Mouse (Mus musculus) CH12.LX (cell line): Measurements from ENCODE around the gene 4931428F04Rik. TPM values are rescaled to one million over a fixed set of nuclear protein-coding genes. Genes with fewer than 3 reads are reported as not detected.

Experiments used
- DNase-seq: peaks from one replicate; pipeline ENCODE4 v3.0.0-alpha.2; 2013; ENCODE audit errors: extremely low read depth
- H3K27ac ChIP-seq: 2 replicates; pipeline ENCODE4 v1.5.1; 2012; ENCODE audit warnings: low read depth, mild to moderate bottlenecking, control low read depth, moderate library complexity; ENCODE audit not compliant: insufficient read depth
- H3K27me3 ChIP-seq: replicated peaks from 2 replicates; pipeline ENCODE3; 2012; ENCODE audit warnings: inconsistent platforms
- H3K36me3 ChIP-seq, 2 experiments: replicated peaks in 1 of 2; 2 replicates each; pipeline versions ENCODE3 to v1.6.1; 2012; ENCODE audit warnings: inconsistent platforms in 1 of 2, low read length in 1 of 2, mild to moderate bottlenecking in 1 of 2, mixed read lengths in 1 of 2, moderate library complexity in 1 of 2; ENCODE audit not compliant: control insufficient read depth in 1 of 2, insufficient read depth in 1 of 2
- H3K4me1 ChIP-seq, 2 experiments: 2 replicates each; pipeline ENCODE4 v1.6.1; 2012; ENCODE audit warnings: inconsistent platforms in 1 of 2, moderate library complexity in 1 of 2; ENCODE audit not compliant: insufficient read depth in 2 of 2, control insufficient read depth in 1 of 2
- H3K4me2 ChIP-seq: 2 replicates; pipeline ENCODE4 v1.6.1; 2012; ENCODE audit warnings: low read depth, mild to moderate bottlenecking, control low read depth; ENCODE audit not compliant: poor library complexity, insufficient read depth, severe bottlenecking
- H3K4me3 ChIP-seq, 3 experiments: fragments of 150-350 bp in 1 of 3; sonication (generic) in 1 of 3; replicated peaks in 1 of 3; 2 replicates each; pipeline versions ENCODE3 to v1.5.1; 2011 to 2012; ENCODE audit warnings: low read depth in 2 of 3, low read length in 2 of 3, mild to moderate bottlenecking in 2 of 3, moderate library complexity in 2 of 3, control low read depth in 1 of 3, improper control_type of control experiment in 1 of 3, inconsistent platforms in 1 of 3, mixed read lengths in 1 of 3; ENCODE audit not compliant: poor library complexity in 1 of 3
- H3K79me2 ChIP-seq: replicated peaks from 2 replicates; pipeline ENCODE4 v1.6.1; 2012; ENCODE audit warnings: mild to moderate bottlenecking, moderate library complexity; ENCODE audit not compliant: control insufficient read depth, poor library complexity, insufficient read depth, severe bottlenecking; ENCODE audit errors: extremely low read depth
- H3K9ac ChIP-seq: 2 replicates; pipeline ENCODE4 v1.6.1; 2012; ENCODE audit warnings: low read depth, mild to moderate bottlenecking, control low read depth, moderate library complexity; ENCODE audit not compliant: insufficient read depth
- H3K9me3 ChIP-seq: replicated peaks from 2 replicates; pipeline ENCODE3; 2012; ENCODE audit warnings: low read length, inconsistent platforms, mixed read lengths
- CTCF ChIP-seq, 2 experiments: IDR thresholded peaks in 1 of 2; conservative IDR thresholded peaks in 1 of 2; 2 replicates each; pipeline ENCODE4 v1.5.1; 2011 to 2012; ENCODE audit warnings: low read depth in 2 of 2, low read length in 2 of 2, improper control_type of control experiment in 1 of 2, inconsistent platforms in 1 of 2, mild to moderate bottlenecking in 1 of 2, moderate library complexity in 1 of 2
- E2F4 ChIP-seq: IDR thresholded peaks from 2 replicates; pipeline ENCODE4 v1.6.1; 2011; ENCODE audit warnings: low read depth, low read length, improper control_type of control experiment; ENCODE audit not compliant: insufficient replicate concordance
- GABPA ChIP-seq: IDR thresholded peaks from 2 replicates; pipeline ENCODE4 v1.6.1; 2012; ENCODE audit warnings: low read depth, low read length, improper control_type of control experiment, inconsistent platforms; ENCODE audit not compliant: insufficient replicate concordance
- HCFC1 ChIP-seq: IDR thresholded peaks from 2 replicates; pipeline ENCODE4 v1.6.1; 2012; ENCODE audit warnings: low read depth, mild to moderate bottlenecking, inconsistent platforms, low read length, improper control_type of control experiment
- JUND ChIP-seq: conservative IDR thresholded peaks from 2 replicates; pipeline ENCODE4 v1.6.1; 2011; ENCODE audit warnings: low read depth, low read length, improper control_type of control experiment
- MAX ChIP-seq: IDR thresholded peaks from 2 replicates; pipeline ENCODE4 v1.6.1; 2011; ENCODE audit warnings: low read length, improper control_type of control experiment
- MAZ ChIP-seq: IDR thresholded peaks from 2 replicates; pipeline ENCODE4 v1.6.1; 2012; ENCODE audit warnings: low read depth, mild to moderate bottlenecking, inconsistent platforms, low read length, improper control_type of control experiment, moderate library complexity
- PAX5 ChIP-seq: IDR thresholded peaks from 2 replicates; pipeline ENCODE4 v1.6.1; 2012; ENCODE audit warnings: low read length, inconsistent platforms, mixed read lengths
- POLR2A ChIP-seq: IDR thresholded peaks from 2 replicates; pipeline ENCODE4 v1.6.1; 2011; ENCODE audit warnings: low read depth, mild to moderate bottlenecking, improper control_type of control experiment, low read length
- RCOR1 ChIP-seq: conservative IDR thresholded peaks from 2 replicates; pipeline ENCODE4 v1.6.1; 2012; ENCODE audit warnings: low read depth, mild to moderate bottlenecking, inconsistent platforms, low read length, improper control_type of control experiment
- TCF12 ChIP-seq: IDR thresholded peaks from 2 replicates; pipeline ENCODE4 v1.6.1; 2014; ENCODE audit warnings: low read depth, mild to moderate bottlenecking, inconsistent platforms, low read length, improper control_type of control experiment
- UBTF ChIP-seq: IDR thresholded peaks from 2 replicates; pipeline ENCODE4 v1.6.1; 2012; ENCODE audit warnings: low read depth, mild to moderate bottlenecking, inconsistent platforms, low read length, improper control_type of control experiment, moderate library complexity
- USF1 ChIP-seq: IDR thresholded peaks from 2 replicates; pipeline ENCODE4 v1.6.1; 2014; ENCODE audit warnings: low read depth, mild to moderate bottlenecking, inconsistent platforms, low read length, improper control_type of control experiment
- ZC3H11A ChIP-seq: IDR thresholded peaks from 2 replicates; pipeline ENCODE4 v1.6.1; 2012; ENCODE audit warnings: low read depth, mild to moderate bottlenecking, inconsistent platforms, low read length, improper control_type of control experiment
- ZMIZ1 ChIP-seq: IDR thresholded peaks from 2 replicates; pipeline ENCODE4 v1.6.1; 2012; ENCODE audit warnings: low read depth, mild to moderate bottlenecking, inconsistent platforms, low read length, improper control_type of control experiment
- ZNF384 ChIP-seq: IDR thresholded peaks from 2 replicates; pipeline ENCODE4 v1.6.1; 2012; ENCODE audit warnings: low read depth, low read length, improper control_type of control experiment, inconsistent platforms
- dilution Hi-C: fragments of 300-500 bp; cut with MboI; formaldehyde crosslinking; loops from 2 replicates; pipeline ENCODE4 v1.14.3; 2020; ENCODE audit warnings: low sequenced_read_pairs; ENCODE audit not compliant: extremely low pct_unique_long_range_greater_than_20kb, extremely low pct_ligation_motif_present
- in situ Hi-C: fragments of 300-500 bp; cut with MboI; formaldehyde crosslinking; loops from 3 replicates; pipeline ENCODE4 v1.14.3; 2019; ENCODE audit warnings: low sequenced_read_pairs, low pct_ligation_motif_present, low pct_unique_long_range_greater_than_20kb, mixed read lengths
- polyA plus RNA-seq: library from polyadenylated mRNA; unstranded; fragments of >175 nt; gene quantifications from 2 replicates; pipeline ENCODE4 v1.2.1, GENCODE M21; 2012; ENCODE audit warnings: low read depth; ENCODE audit not compliant: insufficient read length
- total RNA-seq, 2 experiments: library from RNA; depleted of rRNA; stranded (reverse); fragments of 300-350 nt in 1 of 2; fragments of >200 nt in 1 of 2; gene quantifications; 2 replicates each; pipeline ENCODE4 v1.2.3; 2012 to 2014

Gene 4931428F04Rik
- total and polyA plus RNA-seq, 3 experiments, result 2.7 to 9.1 (median 4.7) TPM

DNA sequence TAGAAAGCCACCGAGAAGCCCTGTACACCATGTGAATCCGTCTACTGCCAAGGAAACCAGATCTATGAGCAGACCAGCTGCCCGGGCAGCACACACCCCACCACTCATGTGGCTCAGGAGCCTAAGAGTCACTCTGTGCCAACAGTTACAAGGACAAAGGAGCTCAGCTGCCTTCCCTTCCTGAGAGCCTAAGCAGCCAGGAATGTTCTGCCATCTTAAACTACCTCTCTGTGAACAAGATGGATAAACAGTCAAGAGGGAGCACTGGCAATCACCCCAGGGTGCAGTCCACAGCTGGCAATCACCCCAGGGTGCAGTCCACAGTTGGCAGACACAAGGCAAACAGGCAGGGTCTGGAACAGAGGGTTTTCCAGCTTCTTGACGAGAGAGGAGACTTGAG is 28.3 kb upstream of the 4931428F04Rik start:
- H3K4me2 ChIP-seq, result no peak overlapping the region
- DNase-seq, result no peak
- dilution Hi-C loops, result no loop called here
- no peaks in the 10 kb centered on the region for H3K79me2 ChIP-seq
- H3K9me3 ChIP-seq, result no peaks in the 10 kb centered on the region
- no peak overlapping the region for H3K4me3 ChIP-seq
- H3K36me3 ChIP-seq, result peaks cover 52 to 84% of the 10 kb centered on the region in 2 experiments
- H3K27me3 ChIP-seq, result no peaks in the 10 kb centered on the region
- no peaks in the 10 kb centered on the region for H3K4me1 ChIP-seq
- in situ Hi-C loops, result no loop called here
- TF ChIP-seq HCFC1 (no peak), MAZ (no peak), GABPA (no peak), E2F4 (no peak), ZNF384 (no peak), TCF12 (no peak)
- TF ChIP-seq, all 38 proteins: peak for 0
- Histone ChIP-seq H3K27ac (no peak overlapping the region), H3K9ac (no peak overlapping the region)

DNA sequence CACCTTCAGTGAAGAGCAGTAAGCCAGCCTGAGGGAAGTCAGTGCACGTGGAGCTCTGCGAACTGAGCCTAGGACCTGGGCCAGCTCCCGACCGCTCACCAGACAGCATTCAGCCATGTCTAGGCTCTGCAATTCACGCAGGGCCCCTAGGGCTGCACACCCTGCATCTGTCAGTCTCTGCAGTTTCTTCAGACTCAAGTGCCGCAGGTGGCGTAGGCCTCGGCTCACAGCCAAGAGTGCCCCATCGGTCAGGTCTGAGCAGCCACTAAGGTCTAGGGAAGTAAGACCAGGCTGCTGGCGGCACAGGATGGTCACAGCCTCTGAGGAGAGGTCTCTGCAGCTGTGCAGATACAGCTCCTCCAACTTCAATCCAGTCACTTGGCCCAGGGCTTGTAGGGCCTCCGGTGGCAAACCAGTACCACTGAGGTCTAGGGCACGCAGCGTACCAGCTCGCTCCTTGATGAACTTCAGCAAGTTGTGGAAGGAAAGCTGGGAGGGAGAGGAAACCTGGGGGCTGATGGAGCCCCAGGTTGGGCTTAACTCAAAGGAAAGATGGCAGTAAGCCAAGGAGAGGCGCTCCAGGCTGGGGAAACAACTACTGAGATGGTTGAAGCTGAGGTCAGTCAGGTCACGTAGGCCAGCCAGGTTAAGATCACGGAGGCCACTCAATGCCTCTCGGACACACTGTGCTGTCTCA is 25.6 kb upstream of the 4931428F04Rik start:
- Histone ChIP-seq H3K27ac (no peak overlapping the region), H3K4me2 (no peak overlapping the region), H3K4me3 (no peak overlapping the region), H3K4me1 (no peaks in the 10 kb centered on the region), H3K36me3 (peaks cover 60 to 99% of the 10 kb centered on the region in 2 experiments), H3K9ac (no peak overlapping the region), H3K79me2 (no peaks in the 10 kb centered on the region), H3K27me3 (no peaks in the 10 kb centered on the region), H3K9me3 (peaks cover 2% of the 10 kb centered on the region)
- dilution Hi-C loops, result no loop called here
- TF ChIP-seq ZMIZ1, result no peak
- no peak for TF ChIP-seq CTCF (conservative IDR thresholded peaks at IDR 0.05 in 1 of 2, IDR thresholded peaks at IDR 0.05 in 1 of 2; ENCODE audit: low read depth in 2 of 2, low read length in 2 of 2)
- no peak for TF ChIP-seq PAX5
- TF ChIP-seq JUND, result no peak
- no peak for TF ChIP-seq RCOR1
- no peak for TF ChIP-seq MAX
- no peak for TF ChIP-seq HCFC1
- TF ChIP-seq POLR2A, result no peak
- TF ChIP-seq GABPA, result no peak
- no peak for TF ChIP-seq TCF12
- TF ChIP-seq ZC3H11A, result no peak
- no peak for TF ChIP-seq USF1
- TF ChIP-seq UBTF, result no peak
- DNase-seq, result no peak
- in situ Hi-C loops, result no loop called here
